Mouse (Mus musculus) midbrain, embryonic 13.5 days (tissue): ENCODE data around the gene Pex5. TPM values are rescaled to one million over a fixed set of nuclear protein-coding genes. Genes with fewer than 3 reads are reported as not detected.

ENCODE experiments used
- ATAC-seq: fragments of 200-750 bp; cut with Nextera tagmentation; 2 replicates; pipeline ENCODE4 v1.8.0; 2017; ENCODE audit warnings: mild to moderate bottlenecking, moderate TSS enrichment, moderate library complexity
- H3K27ac ChIP-seq: fragments of 300-500 bp; sonication (generic); 2 replicates; pipeline ENCODE4 v1.5.1; 2015; ENCODE audit warnings: inconsistent platforms, mild to moderate bottlenecking, moderate library complexity
- H3K27me3 ChIP-seq: fragments of 300-500 bp; sonication (generic); 2 replicates; pipeline ENCODE4 v1.6.1; 2015; ENCODE audit warnings: mild to moderate bottlenecking, inconsistent platforms
- H3K36me3 ChIP-seq: fragments of 300-500 bp; sonication (generic); 2 replicates; pipeline ENCODE4 v1.6.1; 2015; ENCODE audit warnings: mild to moderate bottlenecking, inconsistent platforms
- H3K4me1 ChIP-seq: fragments of 300-500 bp; sonication (generic); replicated peaks from 2 replicates; pipeline ENCODE4 v1.6.1; 2015; ENCODE audit warnings: inconsistent platforms
- H3K4me2 ChIP-seq: fragments of 300-500 bp; sonication (generic); replicated peaks from 2 replicates; pipeline ENCODE4 v1.6.1; 2015; ENCODE audit warnings: moderate library complexity, mild to moderate bottlenecking, inconsistent platforms
- H3K4me3 ChIP-seq: fragments of 300-500 bp; sonication (generic); replicated peaks from 2 replicates; pipeline ENCODE4 v1.5.1; 2015; ENCODE audit warnings: mild to moderate bottlenecking, inconsistent platforms
- H3K9ac ChIP-seq: fragments of 300-500 bp; sonication (generic); replicated peaks from 2 replicates; pipeline ENCODE4 v1.6.1; 2015; ENCODE audit warnings: mild to moderate bottlenecking, inconsistent platforms
- H3K9me3 ChIP-seq: fragments of 300-500 bp; sonication (generic); 2 replicates; pipeline ENCODE4 v1.6.1; 2016; ENCODE audit warnings: mild to moderate bottlenecking, inconsistent platforms
- WGBS: fragments of 180-500 bp; shearing (Covaris S2); methylation state at CpG from one replicate; pipeline ENCODE4 v1.1.7; 2015; 5-methylcytosine and 5-hydroxymethylcytosine counted together
- polyA plus RNA-seq: library from polyadenylated mRNA; unstranded; fragments of >200 nt; fragmentation: Nextera tagmentation; extraction: Ambion mirVana; gene quantifications from 2 replicates; pipeline ENCODE4 v1.2.1, GENCODE M21; 2015

Gene Pex5
- polyA plus RNA-seq, 1 experiment from 2014 or later, result 78.0 TPM

- no peaks in the 10 kb centered on the region for H3K36me3 ChIP-seq
- no peaks in the 10 kb centered on the region for H3K4me1 ChIP-seq
- no peak overlapping the region for H3K4me2 ChIP-seq
- 38% methylated on average over 10 of the region's 10 CpGs for WGBS
- H3K4me3 ChIP-seq, result no peak overlapping the region
- no peak for ATAC-seq
- no peak overlapping the region for H3K27ac ChIP-seq
- no peaks in the 10 kb centered on the region for H3K9me3 ChIP-seq
- H3K27me3 ChIP-seq, result no peaks in the 10 kb centered on the region
- no peak overlapping the region for H3K9ac ChIP-seq
These were observed 35.5 kb downstream of the Pex5 start for GRCm38 (mm10) chr6:124379331-124379730.

- Histone ChIP-seq H3K9me3 (no peaks in the 10 kb centered on the region), H3K4me3 (no peak overlapping the region), H3K36me3 (no peaks in the 10 kb centered on the region), H3K27ac (no peak overlapping the region), H3K27me3 (no peaks in the 10 kb centered on the region), H3K9ac (no peak overlapping the region), H3K4me1 (no peaks in the 10 kb centered on the region), H3K4me2 (no peak overlapping the region)
- no peak for ATAC-seq
- WGBS, result 76% methylated on average over 4 of the region's 4 CpGs
These were observed 37.2 kb downstream of the Pex5 start for GRCm38 (mm10) chr6:124377494-124378255.

GRCm38 (mm10) chr6:124376311-124376710 is 38.6 kb downstream of the Pex5 start:
- H3K4me1 ChIP-seq, result no peaks in the 10 kb centered on the region
- H3K27ac ChIP-seq, result no peak overlapping the region
- WGBS, result 95% methylated on average over 5 of the region's 5 CpGs
- no peaks in the 10 kb centered on the region for H3K27me3 ChIP-seq
- no peak overlapping the region for H3K9ac ChIP-seq
- H3K4me2 ChIP-seq, result no peak overlapping the region
- ATAC-seq, result no peak
- no peaks in the 10 kb centered on the region for H3K36me3 ChIP-seq
- no peak overlapping the region for H3K4me3 ChIP-seq
- H3K9me3 ChIP-seq, result no peaks in the 10 kb centered on the region

- H3K27me3 ChIP-seq, result no peaks in the 10 kb centered on the region
- H3K9me3 ChIP-seq, result no peaks in the 10 kb centered on the region
- no peak overlapping the region for H3K4me3 ChIP-seq
- no peaks in the 10 kb centered on the region for H3K4me1 ChIP-seq
- H3K4me2 ChIP-seq, result no peak overlapping the region
- 90% methylated on average over 11 of the region's 11 CpGs for WGBS
- no peak for ATAC-seq
- H3K36me3 ChIP-seq, result no peaks in the 10 kb centered on the region
- H3K27ac ChIP-seq, result no peak overlapping the region
- no peak overlapping the region for H3K9ac ChIP-seq
These were observed 39.4 kb downstream of the Pex5 start for GRCm38 (mm10) chr6:124375435-124375884.

- Histone ChIP-seq H3K27ac (no peak overlapping the region), H3K9ac (no peak overlapping the region), H3K9me3 (no peaks in the 10 kb centered on the region), H3K27me3 (no peaks in the 10 kb centered on the region), H3K36me3 (no peaks in the 10 kb centered on the region), H3K4me2 (no peak overlapping the region), H3K4me1 (no peaks in the 10 kb centered on the region), H3K4me3 (no peak overlapping the region)
- 77% methylated on average over 4 of the region's 4 CpGs for WGBS
- no peak for ATAC-seq
These were observed 40.2 kb downstream of the Pex5 start for GRCm38 (mm10) chr6:124374683-124375082.

GRCm38 (mm10) chr6:124373584-124374206 is 41.2 kb downstream of the Pex5 start:
- no peaks in the 10 kb centered on the region for H3K27me3 ChIP-seq
- WGBS, result 92% methylated on average over 6 of the region's 6 CpGs
- H3K9ac ChIP-seq, result no peak overlapping the region
- no peak overlapping the region for H3K4me3 ChIP-seq
- no peaks in the 10 kb centered on the region for H3K36me3 ChIP-seq
- no peak overlapping the region for H3K27ac ChIP-seq
- no peak overlapping the region for H3K4me2 ChIP-seq
- no peaks in the 10 kb centered on the region for H3K9me3 ChIP-seq
- no peaks in the 10 kb centered on the region for H3K4me1 ChIP-seq
- ATAC-seq, result no peak

- no peak overlapping the region for H3K27ac ChIP-seq
- H3K4me3 ChIP-seq, result no peak overlapping the region
- no peaks in the 10 kb centered on the region for H3K27me3 ChIP-seq
- no peaks in the 10 kb centered on the region for H3K4me1 ChIP-seq
- 63% methylated on average over 5 of the region's 5 CpGs for WGBS
- no peak overlapping the region for H3K9ac ChIP-seq
- H3K4me2 ChIP-seq, result no peak overlapping the region
- H3K36me3 ChIP-seq, result no peaks in the 10 kb centered on the region
- no peak for ATAC-seq
- no peaks in the 10 kb centered on the region for H3K9me3 ChIP-seq
These were observed 50.5 kb downstream of the Pex5 start for GRCm38 (mm10) chr6:124364328-124364727.

- Histone ChIP-seq H3K4me3 (no peak overlapping the region), H3K9ac (no peak overlapping the region), H3K27me3 (no peaks in the 10 kb centered on the region), H3K4me1 (no peaks in the 10 kb centered on the region), H3K9me3 (no peaks in the 10 kb centered on the region), H3K36me3 (no peaks in the 10 kb centered on the region), H3K4me2 (no peak overlapping the region), H3K27ac (no peak overlapping the region)
- WGBS, result 55% methylated on average over 6 of the region's 6 CpGs
- no peak for ATAC-seq
These were observed 54.3 kb downstream of the Pex5 start for GRCm38 (mm10) chr6:124360549-124360948.

GRCm38 (mm10) chr6:124358953-124359352 is 55.9 kb downstream of the Pex5 start:
- no peak for ATAC-seq
- H3K4me3 ChIP-seq, result no peak overlapping the region
- H3K9me3 ChIP-seq, result no peaks in the 10 kb centered on the region
- WGBS, result 84% methylated on average over 6 of the region's 6 CpGs
- H3K27ac ChIP-seq, result no peak overlapping the region
- no peaks in the 10 kb centered on the region for H3K4me1 ChIP-seq
- no peaks in the 10 kb centered on the region for H3K27me3 ChIP-seq
- no peaks in the 10 kb centered on the region for H3K36me3 ChIP-seq
- H3K9ac ChIP-seq, result no peak overlapping the region
- H3K4me2 ChIP-seq, result no peak overlapping the region

GRCm38 (mm10) chr6:124353246-124353645 is 61.6 kb downstream of the Pex5 start:
- Histone ChIP-seq H3K27me3 (no peaks in the 10 kb centered on the region), H3K36me3 (no peaks in the 10 kb centered on the region), H3K9me3 (no peaks in the 10 kb centered on the region), H3K9ac (no peak overlapping the region), H3K4me1 (no peaks in the 10 kb centered on the region), H3K4me3 (no peak overlapping the region), H3K27ac (no peak overlapping the region), H3K4me2 (no peak overlapping the region)
- no peak for ATAC-seq
- WGBS, result 89% methylated on average over 2 of the region's 2 CpGs
